Mouse (Mus musculus): Measurements from ENCODE around the gene Fam92b. TPM values are rescaled to one million over a fixed set of nuclear protein-coding genes. Genes with fewer than 3 reads are reported as not detected.

The Fam92b gene
- polyA plus RNA-seq, 1 experiment, result not detected

GRCm38 (mm10) chr8:120169119-120169518, 8.1 kb downstream of the Fam92b start:
- TF ChIP-seq POLR2A (IDR thresholded peaks at IDR 0.05; ENCODE audit: insufficient read depth, low read depth, low read length) (no peak), CTCF (IDR thresholded peaks at IDR 0.05; ENCODE audit: insufficient read depth, low read depth, low read length) (no peak)
- peaks cover 22% of the 10 kb centered on the region for H3K4me1 ChIP-seq (ENCODE audit: control insufficient read depth, insufficient read depth, low read length)
- H3K27ac ChIP-seq (ENCODE audit: insufficient read depth, low read depth, low read length), result no peak overlapping the region
- H3K4me3 ChIP-seq (ENCODE audit: insufficient read depth, low read depth, low read length), result no peak overlapping the region
- WGBS, result 55% methylated on average over 8 of the region's 8 CpGs

DNA sequence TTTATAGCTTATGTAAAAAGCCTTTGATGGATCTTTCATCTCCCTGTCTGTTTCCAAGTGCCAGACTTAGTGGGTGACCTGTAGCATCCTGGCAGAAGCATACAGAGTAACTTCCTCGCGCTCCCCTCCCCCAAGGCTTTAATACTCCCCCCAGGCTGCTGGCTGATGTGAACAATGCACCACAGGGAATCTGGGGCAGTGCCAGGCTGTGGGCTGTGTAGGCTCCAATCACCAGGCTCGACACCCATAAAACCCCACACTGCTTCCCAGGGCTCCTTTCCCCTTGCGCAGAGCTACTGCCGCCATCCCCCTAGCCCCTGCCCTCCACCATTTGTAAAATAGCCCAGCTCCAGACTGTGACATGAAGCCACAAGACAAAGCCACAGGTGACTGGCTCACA, 9.4 kb downstream of the Fam92b start:
- peak overlapping the region; percentile 57 for H3K27ac ChIP-seq (ENCODE audit: insufficient read depth, low read depth, low read length)

DNA sequence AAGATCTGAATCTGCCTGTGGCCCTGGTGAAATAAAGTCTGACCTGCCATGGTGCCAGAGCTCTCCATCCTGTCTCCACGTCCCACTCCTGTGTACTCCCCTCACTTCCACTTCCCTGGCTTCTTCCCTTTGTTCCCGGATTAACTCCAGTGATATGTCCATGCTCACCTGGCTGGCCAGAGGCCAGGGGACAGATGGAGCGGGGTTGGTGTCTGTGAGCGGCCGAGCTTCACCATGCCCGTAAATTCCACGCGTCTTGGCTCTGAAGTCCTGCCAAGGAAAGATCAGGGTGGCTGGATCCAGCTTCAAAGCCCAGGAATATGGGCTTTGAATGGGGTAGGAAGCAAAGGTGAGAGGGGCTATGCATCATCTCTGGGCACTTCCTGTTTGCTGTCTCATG, 10.1 kb downstream of the Fam92b start:
- peaks cover 29% of the 10 kb centered on the region for H3K4me1 ChIP-seq (ENCODE audit: control insufficient read depth, insufficient read depth, low read length)
- H3K27ac ChIP-seq (ENCODE audit: insufficient read depth, low read depth, low read length), result no peak overlapping the region
- H3K4me3 ChIP-seq (ENCODE audit: insufficient read depth, low read depth, low read length), result no peak overlapping the region
- no peak for TF ChIP-seq CTCF (IDR thresholded peaks at IDR 0.05; ENCODE audit: insufficient read depth, low read depth, low read length)
- TF ChIP-seq POLR2A (IDR thresholded peaks at IDR 0.05; ENCODE audit: insufficient read depth, low read depth, low read length), result no peak
- WGBS, result 84% methylated on average over 8 of the region's 8 CpGs

More for the DNA sequence above, 9.4 kb downstream of the Fam92b start:
- WGBS, result 2% methylated on average over 5 of the region's 5 CpGs
- TF ChIP-seq POLR2A (IDR thresholded peaks at IDR 0.05; ENCODE audit: insufficient read depth, low read depth, low read length), result no peak
- TF ChIP-seq CTCF (IDR thresholded peaks at IDR 0.05; ENCODE audit: insufficient read depth, low read depth, low read length), result no peak
- peaks cover 23% of the 10 kb centered on the region for H3K4me1 ChIP-seq (ENCODE audit: control insufficient read depth, insufficient read depth, low read length)
- peak overlapping the region; percentile 6; the same call in 1 of the 2 replicates for H3K4me3 ChIP-seq (ENCODE audit: insufficient read depth, low read depth, low read length)

GRCm38 (mm10) chr8:120164026-120164425, 13.2 kb downstream of the Fam92b start:
- no peak overlapping the region for H3K4me3 ChIP-seq (ENCODE audit: insufficient read depth, low read depth, low read length)
- no peak for TF ChIP-seq CTCF (IDR thresholded peaks at IDR 0.05; ENCODE audit: insufficient read depth, low read depth, low read length)
- TF ChIP-seq POLR2A (IDR thresholded peaks at IDR 0.05; ENCODE audit: insufficient read depth, low read depth, low read length), result no peak
- peaks cover 44% of the 10 kb centered on the region for H3K4me1 ChIP-seq (ENCODE audit: control insufficient read depth, insufficient read depth, low read length)
- no peak overlapping the region for H3K27ac ChIP-seq (ENCODE audit: insufficient read depth, low read depth, low read length)
- WGBS, result 91% methylated on average over 5 of the region's 5 CpGs

DNA sequence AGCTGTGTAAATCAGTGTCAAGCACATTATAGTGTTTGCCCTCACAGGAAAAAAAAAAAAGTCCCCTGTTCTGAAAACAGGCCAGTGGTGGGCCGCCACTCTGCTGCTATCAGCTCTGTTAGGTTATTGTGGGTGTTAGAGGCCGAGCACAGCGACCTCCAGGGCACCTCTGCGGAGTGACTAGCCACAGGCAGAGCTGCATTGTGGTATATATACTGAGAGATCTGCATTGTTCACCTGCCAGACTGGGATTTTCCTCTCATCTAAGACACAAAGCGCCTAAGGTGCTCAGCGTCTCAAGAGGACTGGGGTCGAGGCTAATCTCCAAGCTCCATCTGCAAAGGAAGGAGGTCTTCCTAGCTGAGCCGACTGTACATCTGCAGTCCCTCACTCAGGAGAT, 13.9 kb downstream of the Fam92b start:
- Histone ChIP-seq H3K4me3 (ENCODE audit: insufficient read depth, low read depth, low read length) (no peak overlapping the region), H3K4me1 (ENCODE audit: control insufficient read depth, insufficient read depth, low read length) (peaks cover 40% of the 10 kb centered on the region), H3K27ac (ENCODE audit: insufficient read depth, low read depth, low read length) (no peak overlapping the region)
- 77% methylated on average over 8 of the region's 8 CpGs for WGBS
- no peak for TF ChIP-seq CTCF (IDR thresholded peaks at IDR 0.05; ENCODE audit: insufficient read depth, low read depth, low read length)
- no peak for TF ChIP-seq POLR2A (IDR thresholded peaks at IDR 0.05; ENCODE audit: insufficient read depth, low read depth, low read length)

GRCm38 (mm10) chr8:120162404-120162752, 14.9 kb downstream of the Fam92b start:
- WGBS, result 85% methylated on average over 5 of the region's 5 CpGs
- TF ChIP-seq CTCF (IDR thresholded peaks at IDR 0.05; ENCODE audit: insufficient read depth, low read depth, low read length) (no peak), POLR2A (IDR thresholded peaks at IDR 0.05; ENCODE audit: insufficient read depth, low read depth, low read length) (no peak)
- Histone ChIP-seq H3K4me1 (ENCODE audit: control insufficient read depth, insufficient read depth, low read length) (peaks cover 32% of the 10 kb centered on the region), H3K27ac (ENCODE audit: insufficient read depth, low read depth, low read length) (peak overlapping the region; percentile 85), H3K4me3 (ENCODE audit: insufficient read depth, low read depth, low read length) (no peak overlapping the region)

DNA sequence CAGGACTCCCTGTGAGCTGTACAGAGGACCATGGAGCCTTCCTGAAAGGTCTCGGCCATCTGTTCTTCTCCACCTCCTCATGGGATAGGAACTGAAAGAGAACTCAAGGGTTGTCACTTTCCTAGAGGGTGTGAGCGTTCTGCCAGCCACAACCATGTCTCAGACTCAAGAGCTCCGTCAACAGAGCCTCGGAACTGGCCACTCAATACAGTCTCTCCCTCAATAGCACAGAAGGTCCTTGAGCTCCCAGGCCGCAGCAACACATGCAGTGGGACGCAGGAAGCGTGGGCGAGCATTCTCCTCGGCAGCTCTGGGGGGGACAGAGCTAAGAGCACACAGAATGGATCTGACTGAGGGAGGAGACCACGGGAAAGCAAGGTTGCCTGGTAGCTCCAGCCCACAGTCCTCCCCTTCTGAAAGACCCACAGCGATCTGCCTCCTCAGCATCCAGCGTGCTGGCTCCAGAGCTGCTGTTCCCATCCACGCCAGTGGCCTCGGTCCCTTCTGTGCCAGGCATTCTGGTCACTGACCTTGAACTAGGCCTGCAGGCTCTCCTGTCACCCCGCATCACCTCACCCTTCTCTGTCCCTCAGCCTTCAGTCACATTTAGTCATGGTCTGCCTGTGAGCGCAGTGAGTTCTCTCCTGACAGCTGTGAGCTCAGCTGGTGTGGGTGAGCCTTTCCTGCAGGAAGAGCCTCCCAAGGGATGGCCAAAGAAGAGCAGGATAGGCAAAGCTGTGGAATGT, 15.4 kb downstream of the Fam92b start:
- H3K4me1 ChIP-seq (ENCODE audit: control insufficient read depth, insufficient read depth, low read length), result peaks cover 29% of the 10 kb centered on the region
- no peak overlapping the region for H3K4me3 ChIP-seq (ENCODE audit: insufficient read depth, low read depth, low read length)
- TF ChIP-seq CTCF (IDR thresholded peaks at IDR 0.05; ENCODE audit: insufficient read depth, low read depth, low read length) (no peak), POLR2A (IDR thresholded peaks at IDR 0.05; ENCODE audit: insufficient read depth, low read depth, low read length) (no peak)
- peak overlapping the region; percentile 85 for H3K27ac ChIP-seq (ENCODE audit: insufficient read depth, low read depth, low read length)
- whole genome bisulfite sequencing, result 60% methylated on average over 16 of the region's 16 CpGs

- H3K4me1 ChIP-seq (ENCODE audit: control insufficient read depth, insufficient read depth, low read length), result peaks cover 44% of the 10 kb centered on the region
- H3K27ac ChIP-seq (ENCODE audit: insufficient read depth, low read depth, low read length), result peak overlapping the region; percentile 85; the same call in 1 of the 2 replicates
- TF ChIP-seq POLR2A (IDR thresholded peaks at IDR 0.05; ENCODE audit: insufficient read depth, low read depth, low read length) (no peak), CTCF (IDR thresholded peaks at IDR 0.05; ENCODE audit: insufficient read depth, low read depth, low read length) (no peak)
- 76% methylated on average over 8 of the region's 8 CpGs for WGBS
- no peak overlapping the region for H3K4me3 ChIP-seq (ENCODE audit: insufficient read depth, low read depth, low read length)
These were observed 16.9 kb downstream of the Fam92b start for GRCm38 (mm10) chr8:120160366-120160765.

GRCm38 (mm10) chr8:120152636-120153035, 24.6 kb downstream of the Fam92b start:
- TF ChIP-seq POLR2A (IDR thresholded peaks at IDR 0.05; ENCODE audit: insufficient read depth, low read depth, low read length), result no peak
- TF ChIP-seq CTCF (IDR thresholded peaks at IDR 0.05; ENCODE audit: insufficient read depth, low read depth, low read length), result no peak
- 62% methylated on average over 7 of the region's 7 CpGs for WGBS
- H3K4me1 ChIP-seq (ENCODE audit: control insufficient read depth, insufficient read depth, low read length), result peaks cover 41% of the 10 kb centered on the region
- H3K4me3 ChIP-seq (ENCODE audit: insufficient read depth, low read depth, low read length), result no peak overlapping the region
- no peak overlapping the region for H3K27ac ChIP-seq (ENCODE audit: insufficient read depth, low read depth, low read length)
